Mouse (Mus musculus) right cerebral cortex, postnatal 36 days (tissue): Measurements from ENCODE around the gene Cd52.

Experiments
- DNase-seq, 2 experiments: peaks; one replicate each; pipeline ENCODE4 v3.0.0; 2022; ENCODE audit warnings: low spot score in 2 of 2, mixed read lengths in 1 of 2

Gene Cd52

DNA sequence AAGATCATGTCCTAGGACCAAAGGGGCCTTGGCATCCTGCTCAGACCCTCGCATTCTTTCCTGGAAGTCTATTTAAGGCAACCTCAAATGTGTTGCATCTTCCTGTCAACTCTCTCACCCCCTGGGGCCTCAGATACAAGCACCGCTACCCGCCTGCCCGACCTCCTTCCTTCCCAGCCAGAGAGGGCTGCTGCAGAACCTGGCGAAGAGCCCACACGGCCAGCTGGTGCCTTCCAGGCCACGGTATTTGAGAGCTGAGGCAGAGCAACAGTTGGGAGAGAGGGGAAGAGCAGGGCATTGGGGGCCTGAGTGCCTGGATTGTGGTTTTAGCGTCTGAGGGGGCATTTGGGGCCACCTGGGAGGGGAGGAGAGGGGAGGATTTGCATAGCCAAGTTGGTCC, 42.3 kb downstream of the Cd52 start:
- no peak for DNase-seq

DNA sequence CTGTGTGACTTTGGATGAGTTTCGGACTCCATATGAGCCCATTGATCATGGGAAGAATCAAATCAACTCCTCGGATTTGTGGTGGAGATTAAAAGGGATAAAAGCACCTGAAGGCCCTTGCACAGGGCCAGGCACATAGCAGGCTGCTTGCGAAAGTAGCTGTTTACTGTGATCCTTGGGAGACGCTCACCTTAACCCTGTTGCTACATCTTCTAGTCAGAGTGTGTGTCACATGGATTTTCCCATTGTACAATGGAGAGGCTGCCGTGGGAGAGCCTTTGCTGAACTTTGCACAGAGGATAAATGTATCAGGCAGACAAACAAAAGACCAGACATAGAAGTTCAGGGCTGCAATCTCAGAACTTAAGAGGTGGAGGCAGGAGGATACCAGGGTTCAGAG, 43.0 kb downstream of the Cd52 start:
- DNase-seq: no peak

DNA sequence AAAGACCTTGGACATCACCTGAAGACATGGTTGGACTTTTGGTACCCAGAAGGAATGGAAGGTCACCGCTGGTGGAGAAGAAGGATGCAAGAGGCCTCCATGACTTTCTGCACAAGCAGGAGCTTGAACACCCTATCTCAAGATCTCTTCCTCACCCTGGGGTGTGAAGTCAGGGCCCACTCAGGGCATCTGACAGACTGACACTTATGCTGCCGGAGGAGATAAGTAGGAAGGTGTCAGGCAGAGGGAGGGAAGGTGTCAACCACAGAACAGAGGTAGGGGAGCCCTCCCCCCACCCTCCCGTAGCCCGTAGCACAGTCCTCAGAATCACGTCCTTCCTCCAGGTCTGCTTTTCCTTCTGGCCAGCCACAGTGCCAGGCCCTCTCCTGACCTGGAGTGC, 47.2 kb downstream of the Cd52 start:
- no peak for DNase-seq

DNA sequence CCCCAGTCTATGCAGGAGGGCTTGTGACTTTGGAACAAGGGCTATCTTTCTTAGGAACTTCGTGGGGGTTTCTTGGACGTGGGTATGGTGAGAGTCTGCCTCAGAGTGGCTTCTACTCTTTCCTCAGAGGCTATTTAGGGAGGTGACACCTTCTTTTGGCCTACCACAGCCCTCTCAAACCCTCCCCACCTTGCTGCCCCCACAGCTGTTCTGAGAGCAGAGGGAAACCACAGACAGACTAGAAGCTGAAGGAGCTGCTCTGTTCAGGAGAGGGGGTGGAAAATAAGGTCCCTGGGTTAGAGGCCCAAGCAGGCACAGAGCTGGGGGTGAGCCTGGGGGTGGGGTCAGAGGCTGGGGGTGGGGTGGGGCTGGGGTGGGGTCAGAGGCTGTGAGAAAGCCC, 51.8 kb downstream of the Cd52 start:
- DNase-seq: no peak

DNA sequence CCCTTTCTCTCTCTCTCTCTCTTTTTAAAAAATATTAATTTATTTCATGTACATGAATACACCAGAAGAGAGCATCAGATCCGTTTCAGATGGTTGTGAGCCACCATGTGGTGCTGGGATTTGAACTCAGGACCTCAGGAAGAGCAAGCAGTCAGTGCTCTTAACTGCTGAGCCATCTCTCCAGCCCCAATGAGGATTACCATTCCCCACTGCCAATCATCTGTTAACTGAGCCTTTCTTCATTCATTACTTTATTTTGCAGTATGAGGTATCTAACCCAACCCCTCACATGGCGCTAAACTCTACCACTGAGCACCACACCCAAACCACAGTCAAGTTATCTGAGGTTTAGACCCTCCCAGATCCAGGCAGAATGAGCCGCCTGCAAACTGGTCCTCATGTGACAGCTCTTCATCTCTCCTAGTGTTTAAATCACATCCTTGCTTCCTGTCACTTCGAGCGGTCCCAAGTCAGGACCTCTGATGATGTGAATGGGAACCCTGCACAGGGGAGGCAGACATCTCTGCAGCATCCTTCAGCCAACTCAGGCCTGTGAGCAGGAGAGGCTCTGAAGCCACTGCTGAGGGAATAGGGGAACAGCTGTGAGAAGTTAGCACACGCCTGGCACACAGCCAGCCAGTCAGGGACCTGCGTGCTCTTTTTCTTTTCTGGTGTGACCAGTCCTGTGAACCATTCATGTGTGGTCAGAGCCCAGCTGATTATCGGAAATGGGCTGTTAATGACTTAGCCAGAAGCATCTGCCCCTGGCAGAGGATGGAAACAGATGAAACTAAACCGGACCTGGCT, 53.4 kb downstream of the Cd52 start:
- no peak for DNase-seq

DNA sequence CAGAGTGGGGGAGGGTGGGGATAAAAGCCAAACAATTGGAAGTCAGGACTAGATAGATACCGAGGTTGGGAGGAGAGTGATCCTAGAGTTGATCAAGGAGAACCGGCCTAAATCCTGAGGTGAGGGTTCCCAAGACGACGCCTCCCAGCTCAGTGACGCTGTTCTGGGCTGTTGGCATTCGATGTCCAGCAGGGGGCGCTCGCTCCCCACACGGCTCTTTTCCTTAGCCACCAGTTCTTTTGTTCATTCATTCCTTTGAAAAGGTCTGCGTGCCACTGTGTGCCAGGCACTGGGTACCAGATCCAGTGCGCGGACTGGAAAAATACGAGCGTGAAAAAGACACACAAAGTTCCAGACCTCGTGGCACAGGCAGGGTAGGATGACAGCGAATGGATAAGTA, 58.9 kb downstream of the Cd52 start:
- DNase-seq: peak; percentile 45 to 55
